Mouse (Mus musculus) G1E (cell line): ENCODE results near the gene Catsperb. TPM values are rescaled to one million over a fixed set of nuclear protein-coding genes. Genes with fewer than 3 reads are reported as not detected.
"Not testable (repeated sequence)": the region's sequence is repeated elsewhere in the genome, so short reads cannot be mapped to it uniquely, and the experiment has no call there.

Experiments used
- ATAC-seq: 2 replicates; pipeline ENCODE4 v1.8.0; 2016; ENCODE audit warnings: mild to moderate bottlenecking; ENCODE audit not compliant: insufficient number of reproducible peaks, poor library complexity, low FRiP score, severe bottlenecking; ENCODE audit errors: extremely low read depth
- DNase-seq: peaks from one replicate; pipeline ENCODE4 v3.0.0; 2012; ENCODE audit warnings: low spot score
- H3K27me3 ChIP-seq: 2 replicates; pipeline ENCODE4 v1.6.1; 2012; ENCODE audit warnings: mild to moderate bottlenecking, low read length, inconsistent platforms; ENCODE audit not compliant: insufficient read depth
- H3K36me3 ChIP-seq: replicated peaks from 2 replicates; pipeline ENCODE3; 2012; ENCODE audit warnings: mild to moderate bottlenecking, inconsistent platforms
- H3K4me1 ChIP-seq: 2 replicates; pipeline ENCODE4 v1.6.1; 2012; ENCODE audit warnings: low read depth, low read length, inconsistent platforms, mixed read lengths; ENCODE audit not compliant: insufficient read depth
- H3K4me3 ChIP-seq: 2 replicates; pipeline ENCODE4 v1.5.1; 2012; ENCODE audit warnings: low read depth, mild to moderate bottlenecking, inconsistent platforms, low read length, moderate library complexity, mixed read lengths
- H3K9me3 ChIP-seq: replicated peaks from 2 replicates; pipeline ENCODE4 v1.6.1; 2012; ENCODE audit warnings: inconsistent platforms
- CTCF ChIP-seq: IDR thresholded peaks from 2 replicates; pipeline ENCODE4 v1.5.1; 2012; ENCODE audit warnings: low read depth, low read length, inconsistent platforms, mixed read lengths
- GATA1 ChIP-seq: IDR thresholded peaks from 2 replicates; pipeline ENCODE4 v1.6.1; 2012; ENCODE audit warnings: borderline replicate concordance, low read length, inconsistent platforms, mixed read lengths
- GATA2 ChIP-seq: IDR thresholded peaks from 2 replicates; pipeline ENCODE4 v1.6.1; 2012; ENCODE audit warnings: low read depth, low read length, inconsistent platforms, borderline replicate concordance
- POLR2AphosphoS5 ChIP-seq: IDR thresholded peaks from 2 replicates; pipeline ENCODE4 v1.6.1; 2012; ENCODE audit warnings: low read depth, low read length, inconsistent platforms; ENCODE audit not compliant: insufficient replicate concordance
- TAL1 ChIP-seq: conservative IDR thresholded peaks from 2 replicates; pipeline ENCODE4 v1.6.1; 2012; ENCODE audit warnings: low read depth, low read length, inconsistent platforms, mixed read lengths
- polyA plus RNA-seq: library from polyadenylated mRNA; stranded (reverse); fragments of >175 nt; gene quantifications from 2 replicates; pipeline ENCODE4 v1.2.3, GENCODE M21; 2012
- total RNA-seq, 2 experiments: library from RNA; stranded (forward) in 1 of 2; stranded (reverse) in 1 of 2; fragments of 200-1000 nt in 1 of 2; fragments of >200 nt in 1 of 2; fragmentation: Nextera tagmentation in 1 of 2; gene quantifications; 2 replicates each; pipeline ENCODE4 v1.2.3; 2014 to 2017

Catsperb gene
- total RNA-seq (2014; fragmentation: Nextera tagmentation) (not detected in 2 replicates), total RNA-seq (2017) (0.23 TPM in 1 of 2 replicates, not detected in the other), polyA plus RNA-seq (not detected in 2 replicates)

DNA sequence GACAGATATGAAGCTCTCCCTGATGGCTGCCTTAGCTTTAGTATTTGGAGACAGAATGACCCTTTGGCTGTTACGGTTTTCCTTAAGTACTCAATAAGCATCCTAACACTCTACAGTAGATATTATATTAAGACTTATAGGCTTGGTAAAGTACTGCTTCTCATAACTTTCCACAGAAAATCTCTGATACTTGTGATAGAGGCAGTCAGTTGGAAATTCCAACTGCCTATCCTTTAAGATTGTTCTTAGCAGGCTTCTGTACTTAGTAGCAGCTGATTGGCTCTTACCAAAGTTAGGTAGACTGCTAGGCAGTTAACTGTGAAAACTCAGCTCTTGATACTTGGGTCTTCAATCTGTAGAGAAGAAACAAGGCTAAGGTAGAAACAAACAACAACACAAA is at the start of gene Catsperb:
TSS of gene Catsperb (plus strand) at position 301 of the 400 bp plus-strand sequence.
- DNase-seq, H3K27me3 ChIP-seq, H3K4me3 ChIP-seq, H3K36me3 ChIP-seq, H3K9me3 ChIP-seq, H3K4me1 ChIP-seq, ATAC-seq: not testable (repeated sequence)

GRCm38 (mm10) chr12:101361468-101361867 is 43.0 kb upstream of the Catsperb start:
- not testable (repeated sequence) for H3K27me3 ChIP-seq, ATAC-seq, DNase-seq, H3K4me1 ChIP-seq, H3K36me3 ChIP-seq, H3K9me3 ChIP-seq, H3K4me3 ChIP-seq

- not testable (repeated sequence) for H3K4me3 ChIP-seq, H3K36me3 ChIP-seq, H3K9me3 ChIP-seq, H3K27me3 ChIP-seq, H3K4me1 ChIP-seq, ATAC-seq, DNase-seq
Observed at GRCm38 (mm10) chr12:101381460-101381859, 23.0 kb upstream of the Catsperb start.

- DNase-seq: no peak
Observed at GRCm38 (mm10) chr12:101426131-101426530, 21.7 kb downstream of the Catsperb start.

GRCm38 (mm10) chr12:101462051-101462450 is 57.6 kb downstream of the Catsperb start:
- H3K4me3 ChIP-seq: no peak overlapping the region
- ATAC-seq (0 out of 2 replicates have a peak, but pooled peaks have one; percentile 40), DNase-seq (no peak)
- H3K9me3 ChIP-seq: no peaks in the 10 kb centered on the region
- no peak for TF ChIP-seq CTCF
- no peaks in the 10 kb centered on the region for H3K4me1 ChIP-seq
- H3K36me3 ChIP-seq: no peaks in the 10 kb centered on the region
- no peaks in the 10 kb centered on the region for H3K27me3 ChIP-seq

More at GRCm38 (mm10) chr12:101426131-101426530, 21.7 kb downstream of the Catsperb start:
- no peak overlapping the region for H3K4me3 ChIP-seq
- ATAC-seq: no peak
- TF ChIP-seq POLR2AphosphoS5: no peak
- TF ChIP-seq GATA2: no peak
- TF ChIP-seq CTCF: no peak
- no peak for TF ChIP-seq TAL1
- no peak for TF ChIP-seq GATA1
- no peaks in the 10 kb centered on the region for H3K27me3 ChIP-seq
- H3K9me3 ChIP-seq: no peaks in the 10 kb centered on the region
- no peaks in the 10 kb centered on the region for H3K36me3 ChIP-seq
- no peaks in the 10 kb centered on the region for H3K4me1 ChIP-seq

GRCm38 (mm10) chr12:101483571-101483970 is 79.1 kb downstream of the Catsperb start:
- DNase-seq: no peak
- TF ChIP-seq GATA1 (no peak), GATA2 (no peak), TAL1 (no peak), POLR2AphosphoS5 (no peak), CTCF (no peak)
- Histone ChIP-seq H3K4me3 (no peak overlapping the region), H3K9me3 (no peaks in the 10 kb centered on the region), H3K4me1 (no peaks in the 10 kb centered on the region), H3K36me3 (no peaks in the 10 kb centered on the region), H3K27me3 (no peaks in the 10 kb centered on the region)
- ATAC-seq: no peak

GRCm38 (mm10) chr12:101511326-101511725 is 106.9 kb downstream of the Catsperb start:
- H3K4me1 ChIP-seq, H3K27me3 ChIP-seq, H3K4me3 ChIP-seq, H3K36me3 ChIP-seq, ATAC-seq, H3K9me3 ChIP-seq, DNase-seq: not testable (repeated sequence)

DNA sequence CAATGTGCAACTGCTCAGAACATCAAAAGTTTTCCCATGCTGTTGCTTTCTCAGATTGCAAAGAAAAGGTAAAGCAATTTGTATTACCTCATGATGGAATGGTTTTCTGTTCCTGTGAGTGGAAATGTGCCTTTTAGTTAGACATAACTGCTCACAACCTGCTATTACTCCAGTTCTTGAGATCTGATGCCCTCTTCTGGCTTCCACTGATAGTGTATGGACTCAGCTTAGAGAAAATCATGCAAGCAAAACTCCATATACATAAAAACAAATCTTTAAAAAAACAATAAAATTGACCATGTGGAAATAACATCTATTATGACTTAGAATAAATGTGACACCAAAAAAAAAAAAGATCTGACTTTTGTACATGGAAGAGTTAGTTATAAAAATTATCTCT is 202.2 kb downstream of the Catsperb start:
- not testable (repeated sequence) for H3K9me3 ChIP-seq, H3K4me1 ChIP-seq, ATAC-seq, H3K27me3 ChIP-seq, H3K4me3 ChIP-seq, H3K36me3 ChIP-seq, DNase-seq
